Mouse (Mus musculus) liver, embryonic 13.5 days (tissue): ENCODE measurements around the gene Galnt12. TPM values are rescaled to one million over a fixed set of nuclear protein-coding genes. Genes with fewer than 3 reads are reported as not detected.
"Not testable (repeated sequence)": the region's sequence is repeated elsewhere in the genome, so short reads cannot be mapped to it uniquely, and the experiment has no call there.

ENCODE experiments used
- ATAC-seq: fragments of 200-750 bp; cut with Nextera tagmentation; 2 replicates; pipeline ENCODE4 v1.8.0; 2017; ENCODE audit warnings: low read depth, mild to moderate bottlenecking, moderate number of reproducible peaks, moderate library complexity
- DNase-seq: peaks from one replicate; pipeline ENCODE4 v3.0.0; 2022
- H3K27ac ChIP-seq: fragments of 300-500 bp; sonication (generic); 2 replicates; pipeline ENCODE4 v1.5.1; 2015; ENCODE audit warnings: moderate library complexity, mild to moderate bottlenecking, inconsistent platforms
- H3K27me3 ChIP-seq: fragments of 300-500 bp; sonication (generic); 2 replicates; pipeline ENCODE4 v1.6.1; 2015; ENCODE audit warnings: mild to moderate bottlenecking, inconsistent platforms
- H3K36me3 ChIP-seq: fragments of 300-500 bp; sonication (generic); 2 replicates; pipeline ENCODE4 v1.6.1; 2015; ENCODE audit warnings: mild to moderate bottlenecking, inconsistent platforms
- H3K4me1 ChIP-seq: fragments of 300-500 bp; sonication (generic); replicated peaks from 2 replicates; pipeline ENCODE4 v1.6.1; 2015; ENCODE audit warnings: inconsistent platforms
- H3K4me2 ChIP-seq: fragments of 300-500 bp; sonication (generic); 2 replicates; pipeline ENCODE4 v1.6.1; 2015; ENCODE audit warnings: inconsistent platforms, mild to moderate bottlenecking, moderate library complexity
- H3K4me3 ChIP-seq: fragments of 300-500 bp; sonication (generic); replicated peaks from 2 replicates; pipeline ENCODE4 v1.5.1; 2015; ENCODE audit warnings: mild to moderate bottlenecking, inconsistent platforms
- H3K9ac ChIP-seq: fragments of 300-500 bp; sonication (generic); 2 replicates; pipeline ENCODE4 v1.6.1; 2015; ENCODE audit warnings: mild to moderate bottlenecking, inconsistent platforms
- H3K9me3 ChIP-seq: fragments of 300-500 bp; sonication (generic); replicated peaks from 2 replicates; pipeline ENCODE4 v1.6.1; 2016; ENCODE audit warnings: inconsistent platforms
- WGBS: fragments of 180-500 bp; shearing (Covaris S2); methylation state at CpG from one replicate; pipeline ENCODE4 v1.1.7; 2015; ENCODE audit not compliant: insufficient replicate concordance; 5-methylcytosine and 5-hydroxymethylcytosine counted together
- polyA plus RNA-seq: library from polyadenylated mRNA; unstranded; fragments of >200 nt; fragmentation: Nextera tagmentation; extraction: Ambion mirVana; gene quantifications from 2 replicates; pipeline ENCODE4 v1.2.1, GENCODE M21; 2015

The Galnt12 gene
- polyA plus RNA-seq, result 0.40 and 0.56 TPM in 2 replicates

DNA sequence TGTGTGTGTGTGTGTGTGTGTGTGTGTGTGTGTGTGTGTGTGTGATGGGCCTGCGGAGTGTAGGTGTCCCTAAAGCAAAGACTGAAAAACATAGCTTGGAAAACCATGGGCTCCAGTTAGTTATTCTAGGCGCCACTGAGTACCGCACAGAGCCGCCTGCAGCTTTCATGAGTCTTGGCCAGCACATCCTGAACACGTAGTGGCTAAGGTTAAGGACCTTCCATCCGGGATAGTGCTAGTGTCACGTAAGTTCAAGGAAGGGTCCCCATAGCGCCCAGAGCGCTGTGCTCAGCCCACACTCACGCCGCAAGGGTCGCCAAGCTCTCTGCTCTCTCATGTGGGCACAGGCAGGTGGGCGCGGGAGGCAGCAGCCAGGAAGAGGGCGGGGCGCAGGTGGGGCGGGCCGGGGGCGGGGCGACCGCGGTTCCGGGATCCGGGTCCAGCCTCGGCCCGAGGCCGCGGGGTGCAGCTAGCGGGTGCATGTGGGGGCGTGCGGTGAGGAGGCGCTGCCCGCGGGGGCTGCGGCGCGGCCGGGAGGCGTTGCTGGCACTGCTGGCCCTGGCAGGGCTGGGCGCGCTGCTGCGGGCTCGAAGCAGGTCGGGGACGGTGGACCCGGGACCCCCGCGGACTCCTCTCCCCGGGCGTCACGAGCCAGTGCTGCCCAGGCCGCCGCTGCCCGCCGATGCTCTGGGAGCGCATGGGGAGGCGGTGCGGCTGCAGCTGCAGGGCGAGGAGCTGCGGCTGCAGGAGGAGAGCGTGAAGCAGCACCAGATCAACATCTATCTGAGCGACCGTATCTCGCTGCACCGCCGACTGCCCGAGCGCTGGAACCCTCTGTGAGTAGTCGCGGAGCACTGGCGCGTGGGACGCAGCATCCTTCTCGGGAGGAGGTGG lies at the start of gene Galnt12:
Galnt12 (plus strand) TSS at position 417 of the 894 bp plus-strand sequence.
- Histone ChIP-seq H3K4me2 (peak within 1 kb of the TSS; percentile 74), H3K36me3 (no peaks in the 10 kb centered on the region), H3K27me3 (peaks cover 62% of the 10 kb centered on the region), H3K4me1 (peaks cover 12% of the 10 kb centered on the region; the same call in 1 of the 2 replicates), H3K9me3 (no peaks in the 10 kb centered on the region), H3K4me3 (peak within 1 kb of the TSS; percentile 56), H3K9ac (peak within 1 kb of the TSS; percentile 5; the same call in 1 of the 2 replicates), H3K27ac (no peak within 1 kb of the TSS)
- 2% methylated on average over 65 of the region's 74 CpGs for WGBS
- DNase-seq (no peak), ATAC-seq (no peak)

DNA sequence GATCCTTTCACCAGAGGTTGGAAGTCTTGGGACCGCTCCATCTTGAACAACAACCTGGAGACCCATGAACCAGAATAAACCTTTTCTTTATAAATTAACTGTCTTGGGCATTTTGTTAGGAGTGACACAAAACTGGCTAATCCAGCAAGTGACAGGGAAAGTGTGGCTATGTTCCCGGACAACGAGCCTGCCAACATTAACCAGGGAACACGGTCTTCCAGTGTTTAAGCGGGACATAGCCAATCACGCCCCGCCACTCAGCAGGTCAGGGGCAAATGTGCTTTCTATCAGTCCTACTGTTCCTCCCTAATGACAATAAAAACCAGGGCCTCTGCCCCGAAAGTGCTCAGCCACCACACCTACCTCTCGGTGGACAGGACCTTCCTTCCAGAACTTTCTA lies 47.8 kb upstream of the Galnt12 start:
- no peak overlapping the region for H3K27ac ChIP-seq
- no peaks in the 10 kb centered on the region for H3K27me3 ChIP-seq
- no peaks in the 10 kb centered on the region for H3K36me3 ChIP-seq
- no peak overlapping the region for H3K9ac ChIP-seq
- H3K9me3 ChIP-seq, result no peaks in the 10 kb centered on the region
- no peak for DNase-seq
- 77% methylated on average over 9 of the region's 9 CpGs for WGBS
- no peak overlapping the region for H3K4me3 ChIP-seq
- ATAC-seq, result no peak
- no peak overlapping the region for H3K4me2 ChIP-seq
- no peaks in the 10 kb centered on the region for H3K4me1 ChIP-seq

DNA sequence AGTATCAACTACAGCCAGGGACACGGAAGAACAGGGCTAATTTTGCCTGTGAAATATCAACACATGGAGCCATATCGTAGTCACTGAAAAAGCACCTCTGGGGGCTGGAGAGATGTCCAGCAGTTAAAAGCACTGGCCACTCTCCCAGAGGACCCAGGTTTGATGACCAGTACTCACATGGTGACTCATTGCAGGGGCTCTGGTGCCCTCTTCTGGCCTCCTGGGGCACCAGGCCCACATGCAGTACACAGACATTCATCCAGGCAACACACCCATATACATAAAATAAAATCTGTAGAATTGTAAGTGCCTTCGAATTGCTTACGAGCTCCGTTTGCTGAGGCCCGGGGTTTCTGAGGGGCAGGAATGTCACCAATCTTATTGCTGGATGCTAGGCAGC lies 44.7 kb upstream of the Galnt12 start:
- Histone ChIP-seq H3K27me3 (peaks cover 17% of the 10 kb centered on the region), H3K9ac (no peak overlapping the region), H3K27ac (no peak overlapping the region), H3K4me3 (no peak overlapping the region), H3K4me2 (no peak overlapping the region), H3K9me3 (no peaks in the 10 kb centered on the region), H3K36me3 (no peaks in the 10 kb centered on the region), H3K4me1 (no peaks in the 10 kb centered on the region)
- DNase-seq (no peak), ATAC-seq (no peak)
- WGBS, result 73% methylated on average over 6 of the region's 6 CpGs

- DNase-seq (no peak), ATAC-seq (no peak)
- 48% methylated on average over 4 of the region's 4 CpGs for WGBS
- Histone ChIP-seq H3K9me3 (no peaks in the 10 kb centered on the region), H3K4me1 (no peaks in the 10 kb centered on the region), H3K4me3 (no peak overlapping the region), H3K9ac (no peak overlapping the region), H3K4me2 (no peak overlapping the region), H3K36me3 (no peaks in the 10 kb centered on the region), H3K27me3 (peaks cover 25% of the 10 kb centered on the region), H3K27ac (no peak overlapping the region)
These were observed 43.9 kb upstream of the Galnt12 start for GRCm38 (mm10) chr4:47047765-47048164.

DNA sequence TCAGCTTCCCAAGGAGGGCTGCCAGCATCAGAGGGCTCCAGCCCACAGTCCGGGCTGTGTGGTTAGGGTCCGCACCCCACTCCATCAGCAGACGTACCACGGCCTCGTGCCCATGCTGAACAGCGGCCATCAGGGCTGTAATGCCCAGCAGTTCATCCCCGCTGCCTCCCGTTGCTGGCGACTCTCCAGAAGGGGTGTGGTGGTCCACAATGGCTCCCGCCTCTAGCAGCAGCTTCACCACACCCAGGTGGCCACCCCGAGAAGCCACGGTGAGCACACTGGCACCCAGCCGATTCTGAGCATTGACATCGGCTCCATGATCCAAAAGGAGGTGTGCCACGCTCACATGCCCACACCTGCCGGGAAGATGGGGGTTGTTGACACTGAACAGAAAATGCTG lies 42.5 kb upstream of the Galnt12 start:
- Histone ChIP-seq H3K27ac (no peak overlapping the region), H3K9ac (no peak overlapping the region)
- 75% methylated on average over 16 of the region's 16 CpGs for WGBS

GRCm38 (mm10) chr4:47050167-47050566 lies 41.5 kb upstream of the Galnt12 start:
- Histone ChIP-seq H3K4me3 (no peak overlapping the region), H3K36me3 (no peaks in the 10 kb centered on the region), H3K9me3 (no peaks in the 10 kb centered on the region), H3K27ac (no peak overlapping the region), H3K4me2 (no peak overlapping the region), H3K9ac (no peak overlapping the region), H3K27me3 (peaks cover 44% of the 10 kb centered on the region), H3K4me1 (no peaks in the 10 kb centered on the region)
- no peak for ATAC-seq
- 4% methylated on average over 1 of the region's 1 CpGs for WGBS
- peak; percentile 31 for DNase-seq

More for the DNA sequence above, 42.5 kb upstream of the Galnt12 start:
- Histone ChIP-seq H3K4me2 (no peak overlapping the region), H3K36me3 (no peaks in the 10 kb centered on the region), H3K9me3 (no peaks in the 10 kb centered on the region), H3K4me1 (no peaks in the 10 kb centered on the region), H3K27me3 (peaks cover 38% of the 10 kb centered on the region), H3K4me3 (no peak overlapping the region)
- DNase-seq, result no peak
- ATAC-seq, result no peak

DNA sequence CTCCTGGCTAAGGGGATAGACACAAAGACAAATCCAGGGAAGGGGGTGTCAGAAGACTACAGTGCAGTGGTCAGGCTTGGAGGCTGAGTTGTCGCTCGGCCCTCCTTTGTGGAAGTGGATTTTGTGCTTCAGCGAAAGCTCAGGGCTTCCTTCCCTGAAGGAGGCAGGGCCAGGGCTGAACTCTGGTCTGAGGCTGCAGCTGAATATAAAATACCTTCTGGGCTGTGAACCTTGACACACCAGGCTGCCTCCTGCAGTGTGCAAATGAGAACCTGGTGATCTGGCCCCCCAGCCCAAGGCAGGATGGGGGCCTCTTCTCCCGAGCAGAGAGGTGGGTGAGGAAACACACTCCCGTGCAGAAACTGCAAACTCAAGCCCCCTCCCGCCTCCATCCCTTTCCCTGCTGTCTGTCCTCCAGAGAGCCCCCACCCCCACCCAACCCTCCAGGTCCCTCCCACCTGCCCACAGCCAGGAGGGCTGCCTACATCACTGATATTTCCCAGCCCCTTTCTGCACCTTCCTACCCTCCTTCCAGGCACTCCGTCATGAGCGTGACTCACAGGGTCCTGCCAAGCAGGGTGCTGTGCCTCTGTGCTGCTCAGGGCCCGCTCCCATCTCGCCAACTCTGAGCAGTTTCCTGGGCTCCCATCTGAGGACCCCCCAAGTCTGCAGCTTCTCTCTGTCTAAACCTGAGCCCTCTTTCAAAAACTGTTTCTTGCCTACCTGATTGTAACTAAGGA lies 40.9 kb upstream of the Galnt12 start:
- DNase-seq (no peak), ATAC-seq (no peak)
- WGBS, result 29% methylated on average over 10 of the region's 10 CpGs
- Histone ChIP-seq H3K9ac (no peak overlapping the region), H3K4me2 (no peak overlapping the region), H3K36me3 (no peaks in the 10 kb centered on the region), H3K27me3 (peaks cover 50% of the 10 kb centered on the region), H3K9me3 (no peaks in the 10 kb centered on the region), H3K4me1 (no peaks in the 10 kb centered on the region), H3K4me3 (no peak overlapping the region), H3K27ac (no peak overlapping the region)

DNA sequence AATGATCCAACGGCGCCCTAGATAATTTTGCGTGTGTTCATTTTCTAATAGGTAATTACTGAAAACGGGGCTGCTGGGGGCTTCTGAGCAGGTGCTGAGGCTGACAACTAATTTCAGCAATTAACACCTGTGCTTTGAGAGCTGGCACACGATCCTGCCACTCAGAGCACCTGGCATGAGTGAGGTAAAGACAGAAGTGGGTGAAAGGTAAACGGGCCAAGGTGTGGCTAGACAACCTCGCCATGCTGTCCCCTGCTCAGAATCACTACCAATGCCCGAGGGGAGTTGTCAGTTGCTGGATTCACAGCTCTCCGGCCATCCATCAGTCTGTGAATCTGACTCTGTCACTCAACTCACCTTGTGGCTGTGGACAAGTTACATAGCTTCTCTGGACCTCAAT lies 39.8 kb upstream of the Galnt12 start:
- no peak overlapping the region for H3K4me3 ChIP-seq
- DNase-seq, result no peak
- no peak for ATAC-seq
- WGBS, result 58% methylated on average over 9 of the region's 9 CpGs
- H3K4me1 ChIP-seq, result no peaks in the 10 kb centered on the region
- no peak overlapping the region for H3K9ac ChIP-seq
- peaks cover 61% of the 10 kb centered on the region for H3K27me3 ChIP-seq
- H3K4me2 ChIP-seq, result no peak overlapping the region
- no peak overlapping the region for H3K27ac ChIP-seq
- no peaks in the 10 kb centered on the region for H3K36me3 ChIP-seq
- no peaks in the 10 kb centered on the region for H3K9me3 ChIP-seq

GRCm38 (mm10) chr4:47055170-47055569 lies 36.5 kb upstream of the Galnt12 start:
- H3K27me3 ChIP-seq, result peaks cover 85% of the 10 kb centered on the region
- WGBS, result 79% methylated on average over 9 of the region's 9 CpGs
- not testable (repeated sequence) for H3K9me3 ChIP-seq, DNase-seq, H3K27ac ChIP-seq, H3K4me3 ChIP-seq, H3K9ac ChIP-seq, H3K4me2 ChIP-seq, H3K4me1 ChIP-seq, ATAC-seq, H3K36me3 ChIP-seq

DNA sequence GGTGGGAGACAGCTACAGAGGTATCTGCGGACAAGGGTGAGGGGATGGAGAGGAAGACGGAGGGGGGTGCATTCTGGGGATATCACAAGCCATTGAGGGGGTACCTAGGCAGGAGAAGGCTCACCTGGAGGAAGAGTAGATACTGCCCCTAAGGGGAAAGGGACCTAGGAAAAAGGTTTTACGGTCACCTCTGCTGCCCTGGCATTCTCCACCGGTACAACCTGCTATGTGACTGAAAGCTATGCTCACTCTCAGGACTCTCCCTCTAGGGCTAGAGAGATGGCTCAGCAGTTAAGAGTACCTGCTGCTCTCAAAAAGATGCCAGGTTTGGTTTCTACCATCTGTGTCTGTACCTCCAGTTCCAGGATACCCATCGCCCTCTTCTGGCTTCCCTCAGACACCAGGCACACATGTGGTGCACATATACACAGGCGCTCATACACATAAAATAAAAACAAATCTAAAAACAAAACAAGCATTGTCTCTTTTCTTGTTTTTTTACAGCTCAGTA lies 36.1 kb upstream of the Galnt12 start:
- Histone ChIP-seq H3K27ac (no peak overlapping the region), H3K27me3 (peaks cover 81% of the 10 kb centered on the region), H3K4me1 (no peaks in the 10 kb centered on the region), H3K4me3 (no peak overlapping the region), H3K36me3 (no peaks in the 10 kb centered on the region), H3K9ac (no peak overlapping the region), H3K9me3 (no peaks in the 10 kb centered on the region), H3K4me2 (no peak overlapping the region)
- WGBS, result 77% methylated on average over 6 of the region's 6 CpGs
- DNase-seq (no peak), ATAC-seq (no peak)

DNA sequence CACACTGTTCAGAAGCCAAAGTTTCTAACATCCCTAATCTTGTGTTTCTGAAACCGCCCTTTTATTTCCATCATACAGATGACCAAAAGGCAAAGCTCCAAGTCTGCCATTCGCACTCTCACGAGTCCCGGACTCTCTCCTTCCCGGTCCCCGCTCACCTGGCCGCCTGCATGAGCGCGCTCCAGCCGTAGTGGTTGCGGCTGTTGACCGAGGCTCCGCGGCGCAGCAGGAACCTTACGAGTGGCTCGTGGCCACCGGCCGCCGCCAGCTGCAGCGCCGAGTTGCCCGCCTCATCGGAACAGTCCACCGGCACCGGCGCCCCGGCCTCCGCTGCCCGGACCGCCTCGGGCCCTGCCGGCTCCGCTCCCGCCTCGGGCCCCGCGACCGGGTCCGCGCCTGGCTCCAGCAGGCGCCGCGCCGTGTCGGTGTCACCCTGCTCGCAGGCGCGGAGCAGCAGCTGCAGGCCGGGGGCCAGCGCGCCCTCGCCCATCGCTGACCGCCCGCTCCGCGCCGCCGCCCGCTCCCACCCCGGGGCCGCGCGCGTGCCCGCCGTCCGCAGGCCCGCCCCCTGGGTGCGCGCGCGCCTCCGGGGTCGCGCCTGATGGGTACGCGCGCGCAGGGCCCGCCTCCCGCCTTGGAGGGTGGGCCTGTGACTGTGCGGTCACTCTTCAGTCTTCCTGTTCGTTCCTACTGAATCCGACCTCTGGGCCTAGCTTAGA lies 34.8 kb upstream of the Galnt12 start, which contains the start of gene Anks6:
Anks6 (minus strand) TSS at position 637 of the 719 bp plus-strand sequence.
- Histone ChIP-seq H3K9me3 (no peaks in the 10 kb centered on the region), H3K4me1 (no peaks in the 10 kb centered on the region), H3K27ac (no peak within 1 kb of the TSS), H3K4me2 (peak within 1 kb of the TSS; percentile 66), H3K27me3 (peaks cover 68% of the 10 kb centered on the region), H3K36me3 (no peaks in the 10 kb centered on the region), H3K9ac (peak within 1 kb of the TSS; percentile 52; the same call in 1 of the 2 replicates), H3K4me3 (peak within 1 kb of the TSS; percentile 61)
- peak; percentile 53; the same call in 1 of the 2 replicates for ATAC-seq
- 1% methylated on average over 84 of the region's 86 CpGs for WGBS
- no peak for DNase-seq
